Mouse (Mus musculus): ENCODE results near the gene Pex10. TPM values are rescaled to one million over a fixed set of nuclear protein-coding genes. Genes with fewer than 3 reads are reported as not detected.

Pex10 gene
- 21.1 and 26.2 TPM in 2 replicates for polyA plus RNA-seq (2015; fragmentation: Nextera tagmentation; extraction: Ambion mirVana)

DNA sequence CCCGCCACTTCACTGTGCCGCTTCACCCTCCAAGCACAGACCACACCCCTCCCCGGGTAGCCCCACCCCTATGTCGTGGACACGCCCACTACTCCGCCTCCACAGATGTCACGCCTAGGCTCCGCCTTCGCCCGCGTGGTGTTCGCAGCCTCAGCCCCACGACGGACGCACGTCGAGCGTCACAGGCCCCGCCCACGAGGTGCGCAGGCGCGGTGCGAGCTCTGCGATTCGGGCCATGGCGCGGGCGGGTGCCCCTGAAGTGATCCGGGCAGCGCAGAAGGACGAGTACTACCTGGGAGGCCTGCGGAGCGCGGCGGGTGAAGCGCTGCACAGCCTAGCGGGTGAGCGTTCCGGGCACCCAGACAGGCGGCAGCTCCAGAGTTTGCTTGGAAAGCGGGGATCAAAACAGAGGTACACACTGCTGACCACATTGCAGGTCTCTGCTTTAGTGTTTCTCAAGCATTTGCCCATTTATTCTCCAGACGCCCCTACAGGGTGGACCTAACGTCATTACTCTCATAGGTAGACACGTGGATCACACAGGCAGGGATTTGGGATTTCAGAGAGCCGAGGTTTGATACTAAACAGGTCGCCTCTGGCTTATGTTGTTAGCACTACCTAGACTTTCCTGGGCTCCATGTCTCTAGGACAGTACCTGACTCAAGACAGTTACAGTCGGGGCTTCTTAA lies at the start of gene Pex10:
Gene Pex10, plus strand, starts transcription at position 183 of the 689 bp plus-strand sequence.
- Histone ChIP-seq H3K4me2 (peak within 1 kb of the TSS; percentile 75), H3K36me3 (peaks cover 39% of the 10 kb centered on the region), H3K4me1 (peaks cover 29% of the 10 kb centered on the region), H3K27ac (peak within 1 kb of the TSS; percentile 80), H3K4me3 (peak within 1 kb of the TSS; percentile 68), H3K27me3 (no peaks in the 10 kb centered on the region), H3K9ac (peak within 1 kb of the TSS; percentile 76), H3K9me3 (no peaks in the 10 kb centered on the region)
- peak; percentile 89 for ATAC-seq (ENCODE audit: borderline replicate concordance, extremely low read depth, low FRiP score, low TSS enrichment)
- under 1% methylated on average over 48 of the region's 48 CpGs for WGBS

DNA sequence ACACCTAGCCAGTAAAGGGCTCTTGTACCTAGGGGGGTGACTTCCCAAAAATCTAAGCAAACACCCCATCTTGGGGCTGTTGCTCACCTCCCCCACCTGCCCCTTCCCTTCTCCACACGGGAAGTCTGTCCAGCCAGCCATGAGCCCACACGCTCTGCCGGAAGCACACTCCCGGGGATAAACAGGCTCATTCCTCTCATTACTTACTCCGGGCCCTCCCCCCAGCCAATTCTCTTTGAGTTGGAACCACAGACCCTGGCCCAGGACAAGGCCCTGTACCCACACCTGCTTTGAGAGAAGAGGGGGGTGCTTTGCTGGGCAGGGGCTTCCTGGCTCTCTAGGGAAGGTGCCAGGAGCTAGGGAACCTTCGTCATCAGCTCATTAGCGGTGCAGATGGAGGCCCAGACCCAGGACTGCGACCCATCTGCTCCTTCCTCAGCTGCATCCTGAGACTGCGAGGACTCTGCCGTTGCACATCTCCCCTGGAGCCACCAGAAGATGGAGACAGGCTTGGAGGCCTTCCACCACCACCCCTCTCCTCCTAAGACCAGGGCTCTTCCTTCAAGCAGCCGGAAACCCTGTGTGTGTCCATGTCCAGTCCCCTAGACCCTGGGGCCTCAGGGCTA lies 49.5 kb upstream of the Pex10 start:
- ATAC-seq (ENCODE audit: borderline replicate concordance, extremely low read depth, low FRiP score, low TSS enrichment), result no peak
- WGBS, result 68% methylated on average over 11 of the region's 11 CpGs
- peaks cover 25% of the 10 kb centered on the region for H3K4me1 ChIP-seq

DNA sequence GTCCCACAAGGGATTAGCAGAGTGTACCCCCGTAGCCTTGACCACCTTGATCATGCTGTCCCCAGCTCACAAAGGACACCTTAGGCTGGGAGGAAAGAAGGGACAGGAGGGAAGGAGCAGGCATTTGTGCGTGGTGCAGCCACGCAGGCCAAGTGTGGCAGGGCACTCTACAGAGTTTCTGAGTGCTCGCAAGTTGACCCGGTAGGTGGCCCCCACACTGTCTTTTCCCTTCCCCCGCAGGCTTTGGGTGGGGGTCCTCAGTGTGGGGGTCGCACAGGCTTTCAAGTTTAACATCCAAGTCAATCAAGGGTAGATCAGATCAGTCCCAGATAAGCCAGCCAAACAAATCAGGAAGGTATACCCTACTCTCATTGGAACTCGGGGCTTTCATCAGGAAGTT lies 48.8 kb upstream of the Pex10 start:
- Histone ChIP-seq H3K36me3 (no peaks in the 10 kb centered on the region), H3K4me2 (no peak overlapping the region), H3K27ac (no peak overlapping the region), H3K4me3 (no peak overlapping the region), H3K27me3 (no peaks in the 10 kb centered on the region), H3K9me3 (no peaks in the 10 kb centered on the region), H3K4me1 (peaks cover 25% of the 10 kb centered on the region), H3K9ac (no peak overlapping the region)
- ATAC-seq (ENCODE audit: borderline replicate concordance, extremely low read depth, low FRiP score, low TSS enrichment), result no peak
- 62% methylated on average over 8 of the region's 8 CpGs for WGBS

More for the DNA sequence above, 49.5 kb upstream of the Pex10 start:
- H3K27ac ChIP-seq, result no peak overlapping the region
- no peaks in the 10 kb centered on the region for H3K36me3 ChIP-seq
- H3K9me3 ChIP-seq, result no peaks in the 10 kb centered on the region
- H3K9ac ChIP-seq, result no peak overlapping the region
- no peak overlapping the region for H3K4me3 ChIP-seq
- no peak overlapping the region for H3K4me2 ChIP-seq
- no peaks in the 10 kb centered on the region for H3K27me3 ChIP-seq

DNA sequence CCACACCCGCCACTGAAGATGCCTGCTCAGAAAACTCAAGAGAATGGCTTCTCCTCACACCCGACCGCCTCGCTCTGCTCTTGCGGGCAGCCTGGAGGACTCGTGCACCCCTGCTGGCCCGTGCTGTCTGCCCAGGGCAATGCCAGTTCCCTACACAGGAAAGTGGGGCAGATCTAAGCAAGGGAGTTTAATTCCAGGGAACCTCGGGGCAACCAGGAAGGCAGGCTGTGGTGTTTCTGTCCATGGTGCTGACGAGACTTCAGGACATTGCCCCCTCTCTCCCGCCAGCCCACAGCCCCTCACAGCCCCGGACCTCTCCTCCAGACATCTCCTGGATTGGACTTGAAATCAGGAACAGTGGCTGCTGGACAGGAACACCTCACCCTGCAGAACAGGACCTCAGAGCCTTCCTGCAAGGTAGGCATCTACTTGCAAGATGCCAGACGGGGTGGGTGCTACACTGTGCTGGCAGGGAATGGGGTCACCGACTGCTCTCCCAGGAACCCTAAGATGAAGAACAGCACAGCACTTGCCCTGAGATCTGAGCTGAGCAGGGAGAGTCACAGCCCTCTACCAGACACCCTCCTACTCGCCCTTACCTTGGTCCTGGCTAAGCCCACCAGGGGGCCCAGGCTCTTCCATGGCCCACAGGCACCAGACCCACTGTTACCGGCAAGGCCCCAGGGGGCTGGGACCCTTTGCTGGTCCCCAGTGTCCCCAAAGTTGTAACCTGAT lies 48.0 kb upstream of the Pex10 start:
- H3K9me3 ChIP-seq, result no peaks in the 10 kb centered on the region
- no peak overlapping the region for H3K27ac ChIP-seq
- ATAC-seq (ENCODE audit: borderline replicate concordance, extremely low read depth, low FRiP score, low TSS enrichment), result peak; percentile 20; the same call in 1 of the 2 replicates
- 5% methylated on average over 15 of the region's 15 CpGs for WGBS
- peak overlapping the region; percentile 41 for H3K4me2 ChIP-seq
- H3K27me3 ChIP-seq, result no peaks in the 10 kb centered on the region
- H3K4me3 ChIP-seq, result no peak overlapping the region; the same call in 1 of the 2 replicates
- H3K36me3 ChIP-seq, result no peaks in the 10 kb centered on the region
- peaks cover 25% of the 10 kb centered on the region for H3K4me1 ChIP-seq
- no peak overlapping the region for H3K9ac ChIP-seq

DNA sequence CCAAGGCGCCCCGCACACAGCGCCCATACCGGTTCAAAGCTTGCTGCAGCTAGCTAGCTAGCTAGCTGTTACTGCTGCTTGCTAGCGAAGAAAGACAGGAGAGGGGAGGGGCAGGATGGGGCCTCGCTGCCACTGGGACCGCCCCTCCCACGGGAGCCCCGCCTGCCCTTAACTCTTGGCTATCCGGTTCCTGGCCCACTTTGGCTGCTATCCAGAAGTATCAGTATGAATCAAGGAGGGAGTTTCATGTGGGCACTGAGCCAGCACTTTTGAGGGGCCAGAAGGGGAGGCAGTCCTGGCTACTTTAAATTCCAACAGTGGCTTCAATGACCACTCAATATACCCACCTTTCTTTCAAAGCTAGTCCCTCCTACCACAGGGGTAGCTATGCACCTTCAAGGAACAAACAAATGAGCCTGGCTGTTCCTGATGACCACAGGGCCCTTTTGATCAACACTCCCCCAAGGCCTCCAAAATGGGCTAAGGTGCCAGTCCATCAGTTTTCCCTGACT lies 47.4 kb upstream of the Pex10 start:
- Histone ChIP-seq H3K4me2 (peak overlapping the region; percentile 41), H3K27ac (peak overlapping the region; percentile 87), H3K4me3 (no peak overlapping the region; the same call in 1 of the 2 replicates), H3K9ac (no peak overlapping the region), H3K9me3 (no peaks in the 10 kb centered on the region), H3K27me3 (no peaks in the 10 kb centered on the region), H3K36me3 (no peaks in the 10 kb centered on the region), H3K4me1 (peaks cover 25% of the 10 kb centered on the region)
- under 1% methylated on average over 10 of the region's 10 CpGs for WGBS
- ATAC-seq (ENCODE audit: borderline replicate concordance, extremely low read depth, low FRiP score, low TSS enrichment), result peak; percentile 73

DNA sequence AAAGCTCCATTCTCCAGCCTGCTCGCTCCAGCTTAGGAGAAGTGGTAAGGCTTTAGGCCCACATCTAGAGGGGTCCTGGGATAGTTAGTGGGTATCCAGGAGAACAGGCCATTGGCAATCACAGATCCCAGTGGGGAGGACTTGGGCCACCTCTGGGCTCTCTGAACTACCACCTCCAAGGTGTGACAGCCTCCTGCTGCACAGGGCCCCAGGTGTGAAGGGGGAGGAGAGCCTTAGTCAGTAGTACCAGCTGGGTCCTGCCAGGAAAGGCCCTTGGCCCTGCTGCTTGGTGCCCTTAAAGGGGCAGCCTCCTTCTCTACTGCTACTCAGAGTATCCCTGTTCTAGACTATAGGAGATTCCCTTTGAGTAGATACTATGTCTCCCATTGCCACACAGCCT lies 46.7 kb upstream of the Pex10 start:
- Histone ChIP-seq H3K27me3 (no peaks in the 10 kb centered on the region), H3K4me1 (peaks cover 25% of the 10 kb centered on the region), H3K27ac (peak overlapping the region; percentile 87), H3K9me3 (no peaks in the 10 kb centered on the region), H3K4me3 (no peak overlapping the region), H3K36me3 (no peaks in the 10 kb centered on the region), H3K4me2 (no peak overlapping the region), H3K9ac (no peak overlapping the region)
- WGBS, result 40% methylated on average over 1 of the region's 1 CpGs
- ATAC-seq (ENCODE audit: borderline replicate concordance, extremely low read depth, low FRiP score, low TSS enrichment), result no peak

DNA sequence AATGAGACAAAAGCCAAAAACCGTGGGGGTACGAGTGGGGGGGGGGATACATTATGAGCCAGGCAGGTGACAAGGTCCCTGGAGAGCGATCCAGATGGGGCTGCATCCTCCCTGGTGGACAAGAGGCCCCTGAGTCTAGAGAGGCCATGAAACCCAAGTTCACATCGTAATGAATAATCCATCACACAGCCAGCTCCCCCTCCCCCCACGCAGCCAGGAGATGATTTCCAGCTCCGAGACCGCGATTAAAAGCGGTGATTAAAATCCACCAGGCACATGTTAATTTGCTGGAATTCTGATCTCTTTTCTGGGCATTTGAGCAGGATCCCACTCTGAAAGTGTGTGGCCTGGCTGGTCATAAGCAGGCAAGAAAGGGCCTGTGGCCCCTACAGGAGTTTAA lies 46.0 kb upstream of the Pex10 start:
- Histone ChIP-seq H3K4me3 (no peak overlapping the region), H3K36me3 (no peaks in the 10 kb centered on the region), H3K9me3 (no peaks in the 10 kb centered on the region), H3K27me3 (no peaks in the 10 kb centered on the region), H3K9ac (no peak overlapping the region), H3K27ac (no peak overlapping the region), H3K4me1 (peaks cover 25% of the 10 kb centered on the region), H3K4me2 (no peak overlapping the region)
- 53% methylated on average over 9 of the region's 9 CpGs for WGBS
- ATAC-seq (ENCODE audit: borderline replicate concordance, extremely low read depth, low FRiP score, low TSS enrichment), result no peak

DNA sequence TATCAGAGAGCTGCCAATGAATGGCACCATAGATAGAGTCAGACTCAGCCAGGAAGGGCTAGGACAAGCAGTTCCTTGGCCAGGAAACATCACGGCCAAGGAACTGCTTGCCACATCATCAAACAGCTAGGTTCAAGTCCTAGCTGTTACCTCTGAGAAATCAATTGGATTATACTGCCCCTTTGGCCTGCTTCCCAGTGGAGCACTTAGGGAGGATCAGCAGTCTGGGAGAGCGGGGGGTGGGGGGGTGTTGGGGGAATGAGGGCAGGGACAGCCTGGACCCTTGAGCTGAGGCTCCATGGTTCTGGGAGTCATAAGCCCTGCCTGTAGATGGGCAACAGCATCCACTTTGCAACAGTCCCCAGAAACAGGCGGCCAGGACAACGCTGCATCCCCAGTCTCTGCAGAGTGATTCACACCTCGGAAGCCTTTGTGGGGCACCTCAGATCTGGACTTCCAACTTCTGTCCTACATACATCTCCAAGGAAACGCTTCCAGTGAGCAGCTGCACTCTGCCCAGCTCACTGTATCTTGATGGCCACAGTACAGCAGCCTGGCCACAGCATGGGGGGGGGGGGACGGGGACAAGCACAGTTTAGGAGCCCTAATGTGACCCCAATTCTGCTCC lies 44.5 kb upstream of the Pex10 start:
- no peaks in the 10 kb centered on the region for H3K36me3 ChIP-seq
- no peak overlapping the region for H3K9ac ChIP-seq
- H3K27ac ChIP-seq, result no peak overlapping the region
- 52% methylated on average over 7 of the region's 7 CpGs for WGBS
- ATAC-seq (ENCODE audit: borderline replicate concordance, extremely low read depth, low FRiP score, low TSS enrichment), result no peak
- H3K4me2 ChIP-seq, result no peak overlapping the region
- no peak overlapping the region for H3K4me3 ChIP-seq
- no peaks in the 10 kb centered on the region for H3K9me3 ChIP-seq
- H3K4me1 ChIP-seq, result peaks cover 25% of the 10 kb centered on the region
- H3K27me3 ChIP-seq, result no peaks in the 10 kb centered on the region

DNA sequence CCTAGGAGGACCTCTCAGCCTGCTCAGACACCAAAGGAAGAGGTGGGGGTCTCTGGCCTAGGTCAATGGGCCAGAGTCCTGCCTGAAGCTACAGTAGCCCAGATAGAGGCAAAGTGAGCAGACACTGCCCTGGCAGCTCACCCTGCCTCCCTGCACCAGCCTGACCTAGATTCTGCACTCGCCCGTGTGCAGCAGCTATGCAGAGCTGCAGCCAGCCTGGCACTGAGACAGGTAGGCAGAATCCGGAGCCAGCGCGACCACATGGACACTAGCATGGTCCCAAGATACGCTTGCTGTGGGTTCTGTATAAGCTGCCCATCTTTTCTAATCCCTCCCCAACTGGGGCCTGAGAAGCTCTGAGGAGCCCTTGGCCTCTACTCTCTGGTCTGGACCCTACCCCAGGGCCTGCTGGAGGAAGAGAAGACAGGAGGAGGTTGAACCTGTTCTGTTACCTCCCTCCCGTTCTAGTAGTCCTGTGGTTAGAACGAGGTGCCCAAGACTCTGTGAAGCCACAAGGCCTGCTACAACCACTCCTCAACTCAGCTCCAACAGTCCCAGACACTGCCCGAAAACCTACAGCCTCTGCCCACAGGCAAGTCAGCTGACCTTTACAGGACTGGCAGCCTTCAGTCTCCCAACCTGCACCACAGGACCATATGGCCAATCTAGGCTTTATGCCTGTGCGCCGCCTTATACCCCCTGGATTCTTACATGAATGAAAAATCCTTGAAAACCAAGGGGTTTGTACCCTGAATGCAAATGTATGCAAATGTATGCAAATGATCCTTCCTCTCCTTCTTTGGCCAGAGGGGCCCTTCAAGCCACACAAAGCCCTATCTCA lies 42.4 kb upstream of the Pex10 start:
- ATAC-seq (ENCODE audit: borderline replicate concordance, extremely low read depth, low FRiP score, low TSS enrichment), result no peak
- no peak overlapping the region for H3K4me2 ChIP-seq
- peaks cover 22% of the 10 kb centered on the region for H3K4me1 ChIP-seq
- no peak overlapping the region for H3K4me3 ChIP-seq
- H3K36me3 ChIP-seq, result no peaks in the 10 kb centered on the region
- no peak overlapping the region for H3K27ac ChIP-seq
- 84% methylated on average over 11 of the region's 11 CpGs for WGBS
- no peaks in the 10 kb centered on the region for H3K27me3 ChIP-seq
- no peaks in the 10 kb centered on the region for H3K9me3 ChIP-seq
- H3K9ac ChIP-seq, result no peak overlapping the region

DNA sequence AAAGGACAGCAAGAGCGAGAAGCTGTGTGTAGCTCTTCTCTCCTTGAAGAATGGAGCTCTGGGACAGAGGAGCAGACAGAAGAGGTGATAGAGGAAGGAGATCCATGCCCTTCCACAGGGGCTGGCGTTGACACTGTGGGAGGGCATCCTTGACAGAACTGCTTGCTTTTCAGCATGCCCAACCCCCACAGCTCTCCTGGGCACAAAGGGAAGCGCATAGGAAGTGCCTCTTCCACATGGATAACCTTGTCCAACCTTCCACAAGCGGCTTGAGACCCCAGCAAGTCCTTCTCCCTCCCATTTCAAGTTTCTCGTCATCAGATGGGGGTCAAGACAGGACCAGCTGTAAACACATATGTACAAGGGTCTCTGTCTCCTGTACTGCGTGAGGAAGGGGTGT lies 33.7 kb upstream of the Pex10 start:
- Histone ChIP-seq H3K9ac (no peak overlapping the region), H3K36me3 (no peaks in the 10 kb centered on the region), H3K9me3 (no peaks in the 10 kb centered on the region), H3K27me3 (peaks cover 4% of the 10 kb centered on the region; the same call in 1 of the 2 replicates), H3K27ac (no peak overlapping the region), H3K4me1 (peaks cover 7% of the 10 kb centered on the region; the same call in 1 of the 2 replicates), H3K4me3 (no peak overlapping the region), H3K4me2 (no peak overlapping the region)
- ATAC-seq (ENCODE audit: borderline replicate concordance, extremely low read depth, low FRiP score, low TSS enrichment), result no peak
- 28% methylated on average over 6 of the region's 6 CpGs for WGBS

DNA sequence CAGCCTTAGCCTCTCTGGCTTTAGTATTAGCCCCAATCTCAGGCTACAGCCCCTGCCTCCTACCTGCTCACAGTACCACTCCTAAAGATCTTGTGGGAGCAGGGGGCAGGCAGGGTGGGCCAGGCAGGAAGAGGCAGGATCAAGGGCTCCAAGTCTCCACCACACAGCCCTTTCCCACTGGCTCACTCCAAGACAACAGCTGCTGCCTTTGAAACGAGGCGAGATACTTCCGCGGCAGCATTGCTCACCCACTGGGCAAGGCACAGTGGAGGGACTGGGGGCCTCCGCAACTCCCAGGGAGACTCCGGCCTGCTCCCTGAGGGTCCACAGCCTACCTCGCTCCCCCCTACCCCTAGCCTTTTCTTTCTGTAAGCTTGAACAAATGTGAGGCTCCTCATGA lies 32.6 kb upstream of the Pex10 start:
- Histone ChIP-seq H3K36me3 (no peaks in the 10 kb centered on the region), H3K27ac (no peak overlapping the region), H3K9me3 (no peaks in the 10 kb centered on the region), H3K4me2 (no peak overlapping the region), H3K9ac (no peak overlapping the region), H3K27me3 (peaks cover 4% of the 10 kb centered on the region; the same call in 1 of the 2 replicates), H3K4me3 (no peak overlapping the region), H3K4me1 (no peaks in the 10 kb centered on the region)
- WGBS, result 46% methylated on average over 7 of the region's 7 CpGs
- ATAC-seq (ENCODE audit: borderline replicate concordance, extremely low read depth, low FRiP score, low TSS enrichment), result no peak

All from lung, embryonic 15.5 days (tissue).